Mouse (Mus musculus) forebrain, embryonic 15.5 days (tissue): ENCODE data around the gene Ercc1. TPM values are rescaled to one million over a fixed set of nuclear protein-coding genes. Genes with fewer than 3 reads are reported as not detected.

Source experiments
- ATAC-seq: fragments of 200-750 bp; cut with Nextera tagmentation; replicated peaks from 2 replicates; pipeline ENCODE4 v1.8.0; 2017; ENCODE audit warnings: mild to moderate bottlenecking, moderate TSS enrichment, moderate library complexity
- H3K27ac ChIP-seq: fragments of 300-500 bp; sonication (generic); replicated peaks from 2 replicates; pipeline ENCODE4 v1.5.1; 2015; ENCODE audit warnings: mild to moderate bottlenecking, inconsistent platforms
- H3K27me3 ChIP-seq: fragments of 300-500 bp; sonication (generic); 2 replicates; pipeline ENCODE4 v1.6.1; 2015; ENCODE audit warnings: inconsistent platforms
- H3K36me3 ChIP-seq: fragments of 300-500 bp; sonication (generic); 2 replicates; pipeline ENCODE4 v1.6.1; 2015; ENCODE audit warnings: mild to moderate bottlenecking, inconsistent platforms
- H3K4me1 ChIP-seq: fragments of 300-500 bp; sonication (generic); 2 replicates; pipeline ENCODE4 v1.6.1; 2015; ENCODE audit warnings: inconsistent platforms
- H3K4me2 ChIP-seq: fragments of 300-500 bp; sonication (generic); replicated peaks from 2 replicates; pipeline ENCODE4 v1.6.1; 2015; ENCODE audit warnings: mild to moderate bottlenecking, inconsistent platforms
- H3K4me3 ChIP-seq: fragments of 300-500 bp; sonication (generic); 2 replicates; pipeline ENCODE4 v1.5.1; 2015; ENCODE audit warnings: mild to moderate bottlenecking, inconsistent platforms
- H3K9ac ChIP-seq: fragments of 300-500 bp; sonication (generic); replicated peaks from 2 replicates; pipeline ENCODE4 v1.6.1; 2015; ENCODE audit warnings: mild to moderate bottlenecking, inconsistent platforms
- H3K9me3 ChIP-seq: fragments of 300-500 bp; sonication (generic); 2 replicates; pipeline ENCODE4 v1.6.1; 2016; ENCODE audit warnings: inconsistent platforms
- WGBS: fragments of 180-500 bp; shearing (Covaris S2); methylation state at CpG from one replicate; pipeline ENCODE4 v1.1.7; 2015; ENCODE audit warnings: mixed read lengths; 5-methylcytosine and 5-hydroxymethylcytosine counted together
- polyA plus RNA-seq: library from polyadenylated mRNA; unstranded; fragments of >200 nt; fragmentation: Nextera tagmentation; extraction: Ambion mirVana; gene quantifications from 2 replicates; pipeline ENCODE4 v1.2.1, GENCODE M21; 2015

Gene Ercc1
- polyA plus RNA-seq, 1 experiment from 2014 or later = 94.6 TPM

GRCm38 (mm10) chr7:19360944-19361343 lies 16.4 kb downstream of the Ercc1 start:
- peak; percentile 77 for ATAC-seq
- Histone ChIP-seq H3K4me1 (peaks cover 37% of the 10 kb centered on the region), H3K27ac (peak overlapping the region; percentile 56), H3K9me3 (no peaks in the 10 kb centered on the region), H3K4me2 (peak overlapping the region; percentile 96), H3K4me3 (peak overlapping the region; percentile 68), H3K9ac (peak overlapping the region; percentile 64), H3K27me3 (no peaks in the 10 kb centered on the region), H3K36me3 (0 out of 2 replicates have a peak, but pooled peaks cover 6% of the 10 kb centered on the region)
- WGBS = under 1% methylated on average over 27 of the region's 27 CpGs

GRCm38 (mm10) chr7:19361720-19362119 lies 17.1 kb downstream of the Ercc1 start:
- Histone ChIP-seq H3K4me1 (peaks cover 37% of the 10 kb centered on the region), H3K36me3 (no peaks in the 10 kb centered on the region), H3K9me3 (no peaks in the 10 kb centered on the region), H3K4me2 (peak overlapping the region; percentile 96), H3K27me3 (no peaks in the 10 kb centered on the region), H3K4me3 (peak overlapping the region; percentile 68), H3K9ac (peak overlapping the region; percentile 64; the same call in 1 of the 2 replicates), H3K27ac (no peak overlapping the region)
- no peak for ATAC-seq
- WGBS = 11% methylated on average over 16 of the region's 16 CpGs

DNA sequence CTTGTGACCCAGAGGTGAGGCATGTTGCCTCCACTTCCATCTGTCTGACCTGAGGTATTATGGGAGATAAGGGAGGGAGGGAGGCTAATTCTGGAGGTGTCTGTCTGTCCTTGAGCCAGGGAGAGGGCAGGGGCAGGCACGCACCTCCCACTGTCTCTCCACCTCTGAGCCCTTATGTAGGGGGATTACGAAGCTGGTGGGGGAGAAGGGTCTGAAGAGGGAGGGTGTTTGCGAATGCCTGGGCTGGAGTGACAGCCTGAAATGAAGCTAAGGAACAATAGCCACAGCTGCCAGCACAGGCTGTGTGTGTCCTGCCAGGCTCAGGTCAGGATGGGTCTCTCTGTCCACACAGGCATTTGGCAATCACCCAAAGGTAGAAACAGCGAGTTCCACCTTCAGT lies 17.7 kb downstream of the Ercc1 start:
- Histone ChIP-seq H3K27ac (no peak overlapping the region), H3K4me2 (no peak overlapping the region), H3K27me3 (no peaks in the 10 kb centered on the region), H3K4me1 (peaks cover 37% of the 10 kb centered on the region), H3K4me3 (no peak overlapping the region; the same call in 1 of the 2 replicates), H3K9me3 (no peaks in the 10 kb centered on the region), H3K36me3 (no peaks in the 10 kb centered on the region), H3K9ac (no peak overlapping the region)
- ATAC-seq = no peak
- WGBS = 29% methylated on average over 4 of the region's 4 CpGs

GRCm38 (mm10) chr7:19363881-19364280 lies 19.3 kb downstream of the Ercc1 start:
- H3K4me2 ChIP-seq = no peak overlapping the region
- ATAC-seq = no peak
- H3K27me3 ChIP-seq = no peaks in the 10 kb centered on the region
- H3K27ac ChIP-seq = no peak overlapping the region
- H3K4me3 ChIP-seq = no peak overlapping the region
- WGBS = 4% methylated on average over 18 of the region's 18 CpGs
- H3K9me3 ChIP-seq = no peaks in the 10 kb centered on the region
- H3K9ac ChIP-seq = no peak overlapping the region
- no peaks in the 10 kb centered on the region for H3K36me3 ChIP-seq
- H3K4me1 ChIP-seq = peaks cover 25% of the 10 kb centered on the region

DNA sequence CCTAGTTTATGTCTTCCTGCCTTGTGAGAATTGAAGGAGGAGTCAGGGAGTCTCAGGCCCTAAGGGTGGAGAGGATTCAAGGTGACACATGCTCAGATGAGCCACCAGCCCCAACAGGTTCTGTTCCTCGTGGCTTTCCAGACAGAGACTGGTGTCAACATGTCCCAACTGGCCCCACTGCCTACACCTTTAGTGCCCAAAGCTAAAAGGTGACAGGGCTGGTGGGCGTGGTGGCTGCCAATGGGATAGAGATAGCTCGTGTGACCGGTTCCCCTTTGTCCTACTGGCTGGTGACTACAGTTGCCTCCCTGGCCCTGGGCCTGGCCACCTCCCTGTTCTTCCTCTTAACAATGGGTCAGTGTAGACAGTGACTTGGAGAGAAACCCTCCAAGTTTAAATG lies 20.8 kb downstream of the Ercc1 start:
- Histone ChIP-seq H3K36me3 (no peaks in the 10 kb centered on the region), H3K9me3 (no peaks in the 10 kb centered on the region), H3K27ac (no peak overlapping the region), H3K9ac (no peak overlapping the region), H3K27me3 (no peaks in the 10 kb centered on the region), H3K4me3 (no peak overlapping the region), H3K4me1 (peaks cover 23% of the 10 kb centered on the region), H3K4me2 (no peak overlapping the region)
- WGBS = 83% methylated on average over 4 of the region's 4 CpGs
- no peak for ATAC-seq

- H3K4me1 ChIP-seq = peaks cover 4% of the 10 kb centered on the region
- H3K27me3 ChIP-seq = no peaks in the 10 kb centered on the region
- no peaks in the 10 kb centered on the region for H3K9me3 ChIP-seq
- H3K4me3 ChIP-seq = no peak overlapping the region
- no peak overlapping the region for H3K9ac ChIP-seq
- H3K36me3 ChIP-seq = no peaks in the 10 kb centered on the region
- H3K4me2 ChIP-seq = no peak overlapping the region
- ATAC-seq = no peak
- 26% methylated on average over 16 of the region's 16 CpGs for whole genome bisulfite sequencing
- no peak overlapping the region for H3K27ac ChIP-seq
Observed at GRCm38 (mm10) chr7:19368380-19368779, 23.8 kb downstream of the Ercc1 start.

GRCm38 (mm10) chr7:19369823-19370425 lies 25.3 kb downstream of the Ercc1 start:
- peak overlapping the region; percentile 71 for H3K9ac ChIP-seq
- H3K4me1 ChIP-seq = peaks cover 4% of the 10 kb centered on the region
- peak; percentile 89 for ATAC-seq
- no peaks in the 10 kb centered on the region for H3K27me3 ChIP-seq
- peak overlapping the region; percentile 73 for H3K4me2 ChIP-seq
- no peaks in the 10 kb centered on the region for H3K36me3 ChIP-seq
- H3K27ac ChIP-seq = no peak overlapping the region
- H3K4me3 ChIP-seq = peak overlapping the region; percentile 45
- whole genome bisulfite sequencing = 8% methylated on average over 46 of the region's 46 CpGs
- no peaks in the 10 kb centered on the region for H3K9me3 ChIP-seq

DNA sequence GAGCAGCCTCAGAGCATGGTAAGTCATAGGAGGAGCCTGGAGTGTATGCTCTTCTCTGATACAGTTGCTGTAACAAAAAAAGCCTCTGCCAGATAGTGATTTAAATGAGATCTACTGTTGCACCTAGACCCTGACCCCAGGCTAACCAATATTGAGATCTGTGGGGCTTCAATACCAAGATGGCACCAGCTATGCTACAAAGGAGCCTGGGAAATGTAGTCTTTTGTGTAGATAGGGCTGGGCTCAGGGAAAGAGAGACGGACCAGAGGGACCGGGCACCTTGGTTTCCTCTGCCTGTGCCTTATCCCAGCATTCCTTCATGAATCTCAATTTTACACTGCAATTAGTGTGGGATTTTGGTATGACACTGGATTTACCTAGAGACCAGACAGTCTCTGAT lies 28.8 kb downstream of the Ercc1 start:
- no peak for ATAC-seq
- Histone ChIP-seq H3K9me3 (no peaks in the 10 kb centered on the region), H3K4me1 (peaks cover 4% of the 10 kb centered on the region), H3K4me2 (no peak overlapping the region), H3K27ac (no peak overlapping the region), H3K36me3 (no peaks in the 10 kb centered on the region), H3K27me3 (no peaks in the 10 kb centered on the region), H3K9ac (no peak overlapping the region), H3K4me3 (no peak overlapping the region)
- 89% methylated on average over 2 of the region's 2 CpGs for WGBS

GRCm38 (mm10) chr7:19375368-19375767 lies 30.8 kb downstream of the Ercc1 start:
- no peak overlapping the region for H3K4me2 ChIP-seq
- H3K27ac ChIP-seq = no peak overlapping the region
- 85% methylated on average over 18 of the region's 18 CpGs for WGBS
- H3K4me1 ChIP-seq = no peaks in the 10 kb centered on the region
- H3K27me3 ChIP-seq = no peaks in the 10 kb centered on the region
- no peak; the same call in 1 of the 2 replicates for ATAC-seq
- H3K9ac ChIP-seq = no peak overlapping the region
- H3K36me3 ChIP-seq = no peaks in the 10 kb centered on the region
- no peaks in the 10 kb centered on the region for H3K9me3 ChIP-seq
- no peak overlapping the region for H3K4me3 ChIP-seq

GRCm38 (mm10) chr7:19376019-19376418 lies 31.4 kb downstream of the Ercc1 start:
- no peak overlapping the region for H3K9ac ChIP-seq
- H3K27me3 ChIP-seq = no peaks in the 10 kb centered on the region
- H3K36me3 ChIP-seq = no peaks in the 10 kb centered on the region
- no peak for ATAC-seq
- H3K9me3 ChIP-seq = no peaks in the 10 kb centered on the region
- no peak overlapping the region for H3K4me2 ChIP-seq
- no peak overlapping the region for H3K27ac ChIP-seq
- WGBS = 90% methylated on average over 4 of the region's 4 CpGs
- H3K4me1 ChIP-seq = no peaks in the 10 kb centered on the region
- no peak overlapping the region for H3K4me3 ChIP-seq

GRCm38 (mm10) chr7:19378049-19378448 lies 33.5 kb downstream of the Ercc1 start:
- Histone ChIP-seq H3K27ac (no peak overlapping the region), H3K27me3 (no peaks in the 10 kb centered on the region), H3K9me3 (no peaks in the 10 kb centered on the region), H3K9ac (no peak overlapping the region), H3K4me3 (no peak overlapping the region), H3K4me1 (peaks cover 8% of the 10 kb centered on the region), H3K4me2 (no peak overlapping the region), H3K36me3 (no peaks in the 10 kb centered on the region)
- ATAC-seq = no peak
- 71% methylated on average over 8 of the region's 8 CpGs for WGBS

DNA sequence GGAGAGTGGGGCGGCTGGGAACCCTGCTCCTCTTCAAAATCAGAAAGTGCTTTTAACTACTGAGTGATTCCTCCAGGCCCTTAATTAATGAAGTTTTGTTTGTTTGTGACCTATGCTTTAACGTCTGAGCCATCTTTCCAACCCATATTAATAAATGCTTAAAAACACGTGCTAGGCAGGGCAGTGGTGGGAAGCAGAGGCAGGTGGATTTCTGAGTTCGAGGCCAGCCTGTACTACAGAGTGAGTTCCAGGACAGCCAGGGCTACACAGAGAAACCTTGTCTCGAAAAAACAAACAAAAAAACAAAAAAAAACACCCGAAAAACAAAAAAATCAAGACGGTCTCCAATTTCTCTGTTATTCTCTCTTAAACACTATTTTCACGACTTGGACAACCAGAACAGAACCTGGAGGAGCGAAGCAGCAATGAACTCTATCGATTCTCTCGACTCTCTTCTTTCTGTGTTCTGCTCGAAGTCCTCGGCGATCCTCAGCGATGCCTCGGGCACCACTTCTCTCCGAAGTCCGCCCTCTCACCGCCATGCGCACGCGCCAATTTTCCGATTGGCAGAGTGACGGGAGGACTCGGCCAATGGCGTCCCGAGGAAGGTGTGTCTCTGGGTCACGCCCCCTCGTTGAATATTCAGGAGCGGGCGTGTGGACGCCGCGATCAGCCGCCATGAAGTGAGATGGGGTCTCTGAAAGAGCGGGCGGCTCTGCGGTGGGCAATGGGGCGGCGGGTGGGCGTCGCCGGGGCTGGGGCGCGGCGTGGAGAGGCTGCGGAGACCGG lies 37.0 kb downstream of the Ercc1 start, which contains the start of gene Ercc2:
TSS of gene Ercc2 (plus strand) at position 634 of the 789 bp plus-strand sequence.
- peak; percentile 95 for ATAC-seq
- Histone ChIP-seq H3K9me3 (no peaks in the 10 kb centered on the region), H3K27me3 (no peaks in the 10 kb centered on the region), H3K4me2 (peak within 1 kb of the TSS; percentile 62), H3K9ac (peak within 1 kb of the TSS; percentile 76), H3K4me3 (peak within 1 kb of the TSS; percentile 71), H3K27ac (peak within 1 kb of the TSS; percentile 32; the same call in 1 of the 2 replicates), H3K36me3 (peaks cover 21% of the 10 kb centered on the region), H3K4me1 (peaks cover 22% of the 10 kb centered on the region)
- WGBS = 6% methylated on average over 48 of the region's 48 CpGs
